Mouse (Mus musculus) liver, adult (tissue): ENCODE data around the gene Ap4s1.

Experiments used
- GATA4 ChIP-seq: IDR thresholded peaks from 2 replicates; pipeline ENCODE4 v1.6.1; 2014; ENCODE audit warnings: mild to moderate bottlenecking, low read length; ENCODE audit not compliant: insufficient replicate concordance

Gene Ap4s1

GRCm38 (mm10) chr12:51699623-51700393 lies 9.0 kb downstream of the Ap4s1 start:
- TF ChIP-seq GATA4 = no peak

GRCm38 (mm10) chr12:51701723-51702122 lies 10.9 kb downstream of the Ap4s1 start:
- no peak for TF ChIP-seq GATA4

- no peak for TF ChIP-seq GATA4
These were observed 13.0 kb downstream of the Ap4s1 start for GRCm38 (mm10) chr12:51703859-51704258.

- no peak for TF ChIP-seq GATA4
These were observed 13.7 kb downstream of the Ap4s1 start for GRCm38 (mm10) chr12:51704572-51704971.

- no peak for TF ChIP-seq GATA4
These were observed 14.9 kb downstream of the Ap4s1 start for GRCm38 (mm10) chr12:51705778-51706177.

GRCm38 (mm10) chr12:51706673-51707235 lies 15.9 kb downstream of the Ap4s1 start:
- no peak for TF ChIP-seq GATA4

GRCm38 (mm10) chr12:51708941-51709686 lies 18.3 kb downstream of the Ap4s1 start:
- TF ChIP-seq GATA4 = no peak

- TF ChIP-seq GATA4 = no peak
These were observed 18.9 kb downstream of the Ap4s1 start for GRCm38 (mm10) chr12:51709741-51710140.

GRCm38 (mm10) chr12:51710154-51710553 lies 19.3 kb downstream of the Ap4s1 start:
- peak; percentile 49; the same call in 1 of the 2 replicates for TF ChIP-seq GATA4

GRCm38 (mm10) chr12:51712685-51713084 lies 21.9 kb downstream of the Ap4s1 start:
- TF ChIP-seq GATA4 = no peak

GRCm38 (mm10) chr12:51718617-51719016 lies 27.8 kb downstream of the Ap4s1 start:
- no peak for TF ChIP-seq GATA4

GRCm38 (mm10) chr12:51721836-51722235 lies 31.0 kb downstream of the Ap4s1 start:
- no peak for TF ChIP-seq GATA4

- peak; percentile 63; the same call in 1 of the 2 replicates for TF ChIP-seq GATA4
These were observed 38.2 kb downstream of the Ap4s1 start for GRCm38 (mm10) chr12:51729058-51729457.

- TF ChIP-seq GATA4 = no peak
These were observed 39.0 kb downstream of the Ap4s1 start for GRCm38 (mm10) chr12:51729827-51730226.

- no peak for TF ChIP-seq GATA4
These were observed 43.9 kb downstream of the Ap4s1 start for GRCm38 (mm10) chr12:51734605-51735211.
